Mouse (Mus musculus) spleen, postnatal 10 days (tissue): ENCODE results near the gene Syt12.
"Not testable (repeated sequence)": the region's sequence is repeated elsewhere in the genome, so short reads cannot be mapped to it uniquely, and the experiment has no call there.

Source experiments
- DNase-seq, 2 experiments: peaks; one replicate each; pipeline ENCODE4 v3.0.0; 2021 to 2022; ENCODE audit warnings: low spot score in 2 of 2

Gene Syt12

DNA sequence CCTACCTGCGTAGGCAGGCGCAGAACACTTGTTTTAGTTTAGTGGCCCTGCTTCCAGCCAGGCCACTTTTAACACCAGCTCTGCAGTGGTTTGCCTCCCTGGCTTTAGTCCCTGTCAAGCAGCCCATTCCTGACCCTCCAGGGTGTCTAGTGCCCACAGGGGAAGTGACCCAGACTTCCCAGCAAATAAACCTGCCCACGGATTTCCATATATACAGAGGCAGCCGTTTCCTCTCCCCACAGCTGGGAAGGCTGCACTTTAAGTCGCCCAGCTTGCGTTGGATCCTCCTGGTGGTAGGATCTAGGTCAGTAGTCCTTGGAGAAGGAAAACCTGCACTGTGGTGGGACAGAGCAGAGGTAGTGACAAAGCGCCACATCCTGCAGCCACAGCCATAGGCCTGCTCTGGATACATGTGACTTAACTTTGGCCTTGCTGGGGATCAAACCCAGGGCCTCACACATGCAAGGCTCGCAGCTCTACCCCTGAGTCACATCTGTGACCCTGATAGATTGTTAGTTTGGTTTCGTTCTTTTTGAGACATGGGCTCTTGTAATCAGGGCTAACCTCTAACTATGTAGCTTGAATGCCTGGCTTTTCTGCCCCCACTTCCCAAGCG, 13.9 kb upstream of the Syt12 start:
- DNase-seq, result no peak

DNA sequence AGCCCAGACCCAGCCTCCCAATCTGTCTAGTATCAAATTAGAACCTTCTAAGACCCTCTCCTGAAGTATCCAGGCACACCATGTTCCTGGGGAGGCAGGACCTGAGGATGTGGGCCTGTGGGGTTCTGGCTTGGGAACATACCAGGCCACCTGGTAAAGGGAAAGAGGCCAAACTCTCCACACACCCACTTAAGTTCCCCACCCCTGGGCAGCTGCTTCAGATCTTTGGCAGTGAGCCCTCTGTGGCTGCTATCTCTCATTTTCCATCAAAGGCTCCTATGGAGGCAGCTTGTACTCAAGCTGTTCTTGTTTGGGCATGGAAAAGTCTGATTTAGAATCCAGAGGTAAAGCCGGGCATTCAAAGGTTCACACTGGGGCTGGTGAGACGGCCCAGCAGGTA, 10.6 kb upstream of the Syt12 start:
- no peak for DNase-seq

DNA sequence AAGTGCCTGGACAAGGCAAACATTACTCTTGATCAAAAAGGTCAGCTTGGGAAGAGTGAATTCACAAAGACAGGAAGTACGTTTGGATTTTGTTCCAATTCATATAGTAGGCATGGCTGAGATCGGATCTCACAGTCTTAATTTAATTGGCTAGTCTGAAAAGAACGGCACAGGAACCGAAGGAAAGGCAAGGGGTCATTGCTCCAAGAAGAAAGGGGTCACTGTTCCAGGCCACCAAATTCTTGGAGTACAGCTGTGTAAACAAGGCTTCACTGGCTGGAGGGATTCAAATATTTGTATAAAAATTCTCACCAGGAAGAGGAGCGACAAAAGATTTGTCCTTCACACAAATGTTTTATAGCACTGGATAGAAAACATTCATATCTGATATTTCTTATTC, 7.8 kb upstream of the Syt12 start:
- DNase-seq, result no peak

- DNase-seq, result no peak
These were observed 5.0 kb upstream of the Syt12 start for GRCm38 (mm10) chr19:4482111-4482859.

DNA sequence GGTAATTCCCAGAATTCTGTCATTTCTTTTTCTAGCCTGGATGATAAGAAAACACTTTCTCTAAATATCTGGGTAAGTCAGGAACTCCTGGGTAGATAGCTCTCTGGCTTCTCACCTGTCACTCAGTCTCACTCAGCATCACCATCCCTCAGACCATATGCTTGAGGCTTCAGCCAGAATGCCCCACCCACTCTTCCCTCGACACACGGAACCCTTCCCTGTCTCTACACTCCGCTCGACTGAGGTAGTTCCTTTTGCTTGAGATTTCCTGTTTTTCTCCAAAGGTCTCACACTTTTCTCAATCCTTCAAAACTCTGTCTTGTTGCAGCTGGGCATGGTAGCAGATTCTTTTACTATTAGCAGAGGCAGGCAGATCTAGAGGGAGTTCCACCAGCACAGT, 4.1 kb upstream of the Syt12 start:
- DNase-seq, result no peak

DNA sequence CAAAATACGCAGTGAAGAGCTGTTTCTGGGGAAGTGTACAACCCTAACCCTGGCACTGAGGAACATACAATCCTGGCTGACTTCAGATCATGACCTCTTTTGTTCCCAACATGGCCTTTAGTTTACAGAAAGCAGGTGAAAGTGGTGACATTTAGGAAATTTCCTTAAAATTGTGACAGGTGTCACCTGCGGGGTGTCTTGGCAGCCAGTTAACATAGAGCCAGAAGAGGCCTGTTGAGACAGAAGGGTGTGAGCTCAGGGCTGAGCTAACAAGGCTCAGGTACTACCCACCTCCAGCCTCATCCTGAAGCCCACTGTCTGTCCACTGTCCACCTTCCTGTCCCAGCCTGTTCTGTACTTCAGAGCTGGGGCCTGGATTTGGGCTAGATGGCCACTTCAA, 2.8 kb upstream of the Syt12 start:
- DNase-seq, result no peak

DNA sequence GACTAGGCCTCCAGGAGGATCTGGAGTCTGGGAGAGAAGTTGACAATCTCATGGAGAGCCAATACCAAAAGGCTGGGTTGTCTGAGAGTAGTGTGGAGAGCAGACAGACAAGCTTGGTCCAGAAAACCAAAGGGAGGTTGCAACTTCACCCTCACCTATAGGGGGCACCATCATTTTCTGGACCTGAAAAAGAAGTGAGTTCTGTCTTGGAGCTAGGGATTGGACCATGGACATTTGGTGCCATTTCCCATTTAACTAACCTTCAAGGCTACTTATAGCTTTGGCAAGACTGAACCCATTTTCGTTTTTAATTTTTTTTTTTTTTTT, 906 bp upstream of the Syt12 start:
- DNase-seq, result no peak

DNA sequence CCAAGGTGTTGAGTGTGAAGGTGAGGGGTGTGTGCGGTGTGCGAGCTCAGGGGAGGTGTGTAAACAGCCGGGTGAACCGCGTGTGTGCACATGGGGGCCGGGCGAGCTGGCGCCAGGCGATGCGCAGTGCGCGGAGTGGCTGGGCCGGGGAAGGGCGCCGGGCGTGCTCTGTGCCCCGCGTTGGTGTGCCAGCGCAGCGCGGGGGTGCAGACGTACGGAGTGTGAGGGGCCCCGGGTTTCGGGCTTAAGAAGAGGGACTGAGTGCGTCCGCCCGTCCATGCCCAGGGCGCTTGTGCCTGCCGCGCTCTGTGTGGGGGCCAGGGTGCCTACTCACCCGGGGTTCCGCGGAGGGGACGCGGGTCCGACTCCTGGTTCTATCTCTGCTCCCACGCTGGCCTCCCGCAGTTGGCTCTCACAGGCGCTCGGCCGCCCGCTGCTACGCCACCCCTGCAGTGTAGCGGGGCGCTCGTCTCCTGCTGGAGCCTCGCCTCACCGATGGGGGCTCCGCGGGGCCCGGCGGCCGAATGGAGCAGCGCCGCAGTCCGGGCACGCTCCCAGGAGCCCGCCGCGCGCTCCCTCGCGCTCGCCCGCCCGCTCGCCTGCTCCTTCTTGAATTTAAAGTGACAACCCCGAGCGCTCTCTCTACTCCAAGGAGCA, 518 bp downstream of the Syt12 start:
- DNase-seq, result no peak

DNA sequence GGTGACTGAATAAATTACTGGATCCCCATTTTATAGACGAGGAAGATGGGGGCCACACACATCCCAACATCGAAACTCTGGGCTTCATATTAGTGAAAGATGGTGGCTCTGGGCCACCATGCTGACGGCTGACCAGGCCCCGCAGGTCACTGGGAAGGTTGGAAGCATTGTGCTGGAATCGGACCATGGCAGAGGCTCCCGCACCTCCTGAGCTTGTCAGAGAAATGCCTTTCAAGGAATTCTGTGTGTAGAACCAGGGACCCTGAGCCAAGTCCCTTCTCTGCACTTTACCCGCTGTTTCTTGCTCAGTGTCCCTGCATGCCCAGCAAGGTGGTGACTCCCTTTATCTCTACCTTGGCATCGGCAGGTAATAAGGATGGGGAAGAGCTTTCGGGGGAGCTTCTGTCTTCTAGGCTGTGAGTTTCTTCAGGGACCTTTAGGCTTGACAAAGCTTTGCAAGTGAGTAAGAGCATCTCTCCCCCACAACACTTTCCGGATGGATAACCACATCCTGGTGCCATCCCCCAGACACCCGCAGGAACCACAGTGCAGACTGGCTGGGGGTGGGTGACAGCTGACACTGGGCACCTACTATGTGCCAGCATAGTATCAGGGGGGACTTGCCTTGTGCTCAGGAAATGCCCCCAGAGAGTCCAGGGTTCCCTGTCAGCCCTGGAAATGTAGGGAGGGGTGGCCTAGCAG, 1.9 kb downstream of the Syt12 start:
- DNase-seq, result no peak

GRCm38 (mm10) chr19:4474739-4475138, 2.5 kb downstream of the Syt12 start:
- no peak for DNase-seq

DNA sequence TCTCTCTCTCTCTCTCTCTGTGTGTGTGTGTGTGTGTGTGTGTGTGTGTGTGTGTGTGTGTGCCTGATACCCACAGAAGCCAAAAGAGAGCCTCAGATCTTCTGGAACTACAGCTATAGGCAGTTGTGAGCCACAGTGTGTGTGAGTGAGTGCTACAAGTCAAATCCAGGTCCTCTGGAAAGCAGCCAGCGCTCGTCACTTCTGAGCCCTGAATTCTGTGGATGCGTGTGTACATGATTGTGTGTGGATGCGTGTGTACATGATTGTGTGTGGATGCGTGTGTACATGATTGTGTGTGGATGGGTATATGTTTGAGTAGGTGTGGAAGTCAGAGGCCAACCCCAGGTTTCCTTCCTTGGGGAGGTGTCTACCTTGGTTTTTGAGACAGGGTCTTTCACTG, 3.7 kb downstream of the Syt12 start:
- DNase-seq, result no peak

DNA sequence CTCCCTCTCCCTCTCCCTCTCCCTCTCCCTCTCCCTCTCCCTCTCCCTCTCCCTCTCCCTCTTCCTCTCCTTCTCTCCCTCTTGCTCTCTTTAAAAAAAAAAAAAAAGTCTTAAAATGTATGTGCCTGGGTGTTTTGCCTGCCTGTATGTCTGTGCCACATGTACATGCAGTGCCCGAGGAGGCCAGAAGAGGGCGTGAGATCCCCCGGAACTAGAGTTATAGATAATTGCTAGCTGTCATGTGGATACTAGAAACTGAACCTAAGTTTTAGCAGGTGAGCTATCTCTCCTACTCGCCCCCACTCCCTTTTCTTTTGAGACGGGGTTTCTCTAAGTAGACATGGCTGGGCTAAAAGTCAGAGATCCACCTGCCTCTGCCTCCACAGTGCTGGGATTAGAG, 8.9 kb downstream of the Syt12 start:
- peak; percentile 19 to 67 for DNase-seq

- no peak for DNase-seq
These were observed 12.6 kb downstream of the Syt12 start for GRCm38 (mm10) chr19:4464666-4465065.

- DNase-seq, result no peak
These were observed 15.3 kb downstream of the Syt12 start for GRCm38 (mm10) chr19:4461981-4462380.

- DNase-seq, result peak; percentile 68 to 80
These were observed 21.0 kb downstream of the Syt12 start for GRCm38 (mm10) chr19:4456227-4456626.

DNA sequence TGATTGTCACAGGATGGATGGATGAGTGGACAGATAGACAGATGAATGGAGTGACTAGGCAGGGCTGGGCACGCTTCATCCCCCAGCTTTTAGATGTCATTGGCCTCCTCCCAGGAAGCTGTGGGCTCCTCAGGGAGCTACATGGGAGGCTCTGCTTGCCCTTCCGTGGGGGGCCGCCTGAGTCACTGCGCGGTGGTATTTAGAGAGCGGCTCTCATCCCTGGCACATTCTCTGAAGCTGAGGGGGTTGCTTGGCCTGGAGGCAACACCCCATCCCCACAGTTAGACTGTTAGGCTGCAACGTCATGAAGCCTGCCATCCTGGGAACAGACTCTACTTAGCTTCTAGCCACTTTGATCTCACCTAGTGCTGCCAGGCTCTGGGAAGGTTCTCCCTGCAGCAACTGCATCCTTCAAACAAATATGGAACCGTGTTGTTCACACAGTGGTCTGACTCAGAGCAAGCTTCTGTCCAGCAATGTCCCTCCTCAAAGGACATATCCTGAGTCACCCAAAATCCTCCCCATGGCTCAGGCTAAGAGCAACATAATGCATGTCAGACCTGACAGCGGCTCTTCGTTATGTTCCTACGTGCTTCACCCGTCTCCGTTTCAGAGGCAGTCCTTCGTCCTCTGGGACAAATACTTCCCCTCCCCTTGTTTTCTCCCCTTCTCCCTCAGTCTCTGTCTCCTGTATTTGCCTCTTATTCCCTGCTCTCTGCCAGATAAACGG, 22.0 kb downstream of the Syt12 start:
- no peak for DNase-seq

GRCm38 (mm10) chr19:4454040-4454439, 23.2 kb downstream of the Syt12 start:
- not testable (repeated sequence) for DNase-seq

DNA sequence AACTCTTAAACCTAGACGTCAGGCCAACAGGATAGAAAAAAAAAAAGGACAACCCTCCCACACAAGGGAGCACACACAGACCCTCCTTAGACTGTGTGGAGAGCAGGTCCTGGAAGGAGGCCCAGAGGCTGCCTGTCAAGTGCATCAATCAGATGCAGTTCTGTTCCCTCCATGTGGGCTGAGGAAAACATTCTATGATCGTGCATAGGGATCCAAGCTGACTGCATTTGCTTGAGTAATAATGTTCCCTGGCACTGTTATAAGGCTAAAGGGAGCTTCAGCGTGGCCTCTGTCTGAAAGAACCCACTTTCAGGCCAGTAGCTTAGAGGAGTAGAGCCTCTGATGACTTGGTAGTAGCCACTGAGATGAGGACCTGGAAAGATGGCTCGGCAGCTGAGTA, 24.7 kb downstream of the Syt12 start:
- DNase-seq, result no peak

GRCm38 (mm10) chr19:4451965-4452364, 25.3 kb downstream of the Syt12 start:
- no peak for DNase-seq

DNA sequence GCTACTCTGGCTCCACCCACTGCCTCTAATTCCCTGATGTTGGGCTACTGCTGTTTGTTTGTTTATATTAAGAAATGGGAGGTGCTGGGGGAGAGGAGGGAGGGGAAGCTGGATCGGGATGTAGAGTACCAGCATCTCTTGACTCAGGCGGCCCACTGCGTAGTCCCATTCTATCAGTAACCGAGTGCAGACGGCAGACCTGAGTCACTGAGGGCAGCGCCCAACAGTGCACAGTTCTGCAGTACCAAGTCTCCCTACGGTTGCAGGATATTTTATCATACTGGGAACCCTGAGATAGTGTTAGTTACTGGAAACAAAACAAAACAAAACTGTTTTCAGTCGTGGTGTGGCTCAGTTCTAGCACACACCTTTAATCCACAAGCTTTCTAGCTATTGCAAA, 26.1 kb downstream of the Syt12 start:
- no peak for DNase-seq

- DNase-seq, result no peak
These were observed 26.6 kb downstream of the Syt12 start for GRCm38 (mm10) chr19:4450666-4451065.

DNA sequence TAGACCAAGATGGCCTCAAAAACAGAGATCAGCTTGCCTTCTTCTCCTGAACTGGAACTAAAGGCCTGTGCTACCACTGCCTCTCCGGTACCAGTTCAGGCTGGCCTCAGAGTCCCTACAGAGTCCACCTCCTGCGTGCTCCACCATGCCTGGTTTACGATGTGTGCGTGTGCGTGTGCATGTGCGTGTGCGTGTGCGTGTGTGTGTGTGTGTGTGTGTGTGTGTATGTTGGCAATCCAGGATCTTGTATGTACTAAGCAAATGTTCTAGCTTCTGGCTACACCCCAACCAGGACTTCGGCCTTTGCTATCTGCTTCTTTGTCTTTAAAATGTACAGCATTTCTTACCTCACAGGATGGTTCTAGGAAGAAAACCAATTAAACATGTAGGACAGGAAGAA, 28.0 kb downstream of the Syt12 start:
- no peak for DNase-seq
